Mouse (Mus musculus) right cerebral cortex, postnatal 14 days (tissue): ENCODE measurements around the gene Dgkz.
A peak's percentile ranks its signal among the peaks of the same experiment; 100 is the strongest.

Source experiments
- DNase-seq: peaks from one replicate; pipeline ENCODE4 v3.0.0; 2022

The Dgkz gene

GRCm38 (mm10) chr2:91959544-91960410 lies 15.9 kb downstream of the Dgkz start:
- DNase-seq = peak; percentile 3

DNA sequence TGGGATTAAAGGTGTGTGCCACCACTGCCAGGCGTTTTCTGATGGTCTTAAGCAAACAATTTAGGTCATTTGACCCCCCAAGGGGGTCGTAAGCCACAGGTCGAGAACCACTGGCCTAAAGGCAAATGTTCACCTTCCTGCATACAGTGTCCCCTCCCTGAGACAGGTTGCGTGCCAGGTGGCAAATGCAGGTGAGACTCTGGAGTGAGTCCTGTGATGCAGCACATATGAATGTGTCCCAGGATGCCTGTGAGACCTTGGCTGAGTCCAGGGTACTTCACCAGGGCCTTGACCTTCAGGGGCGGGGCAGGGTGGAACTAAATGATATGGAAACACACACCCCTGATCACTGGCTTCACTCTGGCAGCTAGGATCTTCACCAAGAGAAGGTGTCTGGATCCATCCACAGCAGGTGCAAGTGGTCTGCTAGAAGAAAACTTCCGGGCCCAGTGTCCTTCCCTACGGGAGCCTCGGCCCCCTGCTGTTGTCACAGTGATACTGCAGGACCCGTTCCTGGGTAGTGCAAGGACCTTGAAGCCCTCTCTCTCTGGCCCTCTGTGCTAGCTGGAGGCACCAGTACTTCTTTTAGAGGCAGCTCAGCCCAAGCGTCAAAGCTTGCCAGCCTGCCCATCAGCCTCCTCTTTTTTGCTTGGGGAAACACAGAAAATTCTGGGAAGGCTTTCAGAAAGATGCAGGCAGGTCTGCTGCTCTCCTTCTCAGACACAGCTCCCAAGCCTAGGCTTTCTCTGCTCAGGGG lies 16.8 kb downstream of the Dgkz start:
- peak; percentile 60 for DNase-seq

GRCm38 (mm10) chr2:91958049-91958448 lies 17.6 kb downstream of the Dgkz start:
- no peak for DNase-seq

DNA sequence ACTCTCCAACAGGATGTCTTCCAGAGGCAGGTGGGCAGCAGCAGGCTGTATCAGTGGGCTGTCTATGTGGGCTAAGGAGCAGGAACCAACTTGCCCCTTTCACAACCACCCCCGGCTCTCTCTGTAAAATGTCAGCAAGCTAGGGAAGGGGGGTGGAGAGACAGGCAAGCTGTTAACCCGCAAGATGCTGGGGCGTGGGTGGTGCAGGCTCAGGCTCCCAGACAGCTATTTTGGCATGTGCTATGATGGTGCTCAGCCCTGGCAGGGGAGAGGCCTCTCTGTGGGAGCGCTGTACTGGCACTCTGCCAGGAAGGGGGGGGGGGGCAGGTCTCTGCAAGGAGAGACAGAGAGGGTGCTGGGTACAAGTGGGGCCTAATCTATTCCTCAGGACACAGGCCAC lies 18.6 kb downstream of the Dgkz start:
- peak; percentile 81 for DNase-seq

GRCm38 (mm10) chr2:91955875-91956274 lies 19.8 kb downstream of the Dgkz start:
- peak; percentile 3 for DNase-seq

DNA sequence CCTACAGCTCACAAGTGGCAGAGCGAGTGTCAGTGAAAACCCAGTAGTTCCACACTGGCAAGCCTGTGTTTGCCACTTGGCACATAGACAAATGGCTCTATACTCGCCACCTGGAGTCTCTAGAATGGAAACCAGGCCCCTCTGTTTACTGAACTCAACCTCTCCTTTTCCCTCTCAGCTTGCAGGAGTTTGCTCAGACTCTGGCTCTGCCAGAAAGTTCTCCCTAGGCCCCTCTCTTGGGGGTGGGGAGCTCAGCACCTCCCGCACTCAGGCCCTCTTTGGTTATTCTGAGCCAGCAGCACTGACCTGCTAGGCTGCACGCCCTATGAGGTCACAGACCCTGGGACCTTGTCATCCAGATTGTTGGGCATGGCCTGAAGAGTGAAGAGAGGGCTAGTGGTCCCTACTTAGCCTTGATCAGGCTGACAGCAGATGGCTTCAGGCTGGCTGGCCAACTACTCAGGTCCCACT lies 20.5 kb downstream of the Dgkz start:
- DNase-seq = no peak

DNA sequence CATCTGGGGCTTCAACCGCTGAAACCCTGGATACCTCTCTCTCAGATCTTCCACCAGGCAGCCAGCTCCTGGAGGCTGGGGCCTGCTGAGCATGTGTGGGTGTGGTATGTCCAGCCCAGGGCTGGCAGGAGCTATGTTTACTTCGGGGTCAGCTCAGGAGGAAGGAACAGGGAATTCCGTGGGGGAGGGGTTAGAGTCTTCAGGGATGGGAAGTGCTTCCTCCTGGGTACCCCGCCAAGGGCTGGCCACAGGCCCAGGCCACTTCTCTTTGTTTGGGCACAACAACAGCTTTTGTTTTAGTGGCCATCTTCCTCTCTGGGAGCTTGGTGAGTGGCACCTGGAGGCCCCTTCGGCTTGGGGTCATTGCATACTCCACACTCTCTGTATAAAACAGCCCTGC lies 21.8 kb downstream of the Dgkz start:
- DNase-seq = no peak

GRCm38 (mm10) chr2:91950275-91951085 lies 25.2 kb downstream of the Dgkz start:
- DNase-seq = no peak

DNA sequence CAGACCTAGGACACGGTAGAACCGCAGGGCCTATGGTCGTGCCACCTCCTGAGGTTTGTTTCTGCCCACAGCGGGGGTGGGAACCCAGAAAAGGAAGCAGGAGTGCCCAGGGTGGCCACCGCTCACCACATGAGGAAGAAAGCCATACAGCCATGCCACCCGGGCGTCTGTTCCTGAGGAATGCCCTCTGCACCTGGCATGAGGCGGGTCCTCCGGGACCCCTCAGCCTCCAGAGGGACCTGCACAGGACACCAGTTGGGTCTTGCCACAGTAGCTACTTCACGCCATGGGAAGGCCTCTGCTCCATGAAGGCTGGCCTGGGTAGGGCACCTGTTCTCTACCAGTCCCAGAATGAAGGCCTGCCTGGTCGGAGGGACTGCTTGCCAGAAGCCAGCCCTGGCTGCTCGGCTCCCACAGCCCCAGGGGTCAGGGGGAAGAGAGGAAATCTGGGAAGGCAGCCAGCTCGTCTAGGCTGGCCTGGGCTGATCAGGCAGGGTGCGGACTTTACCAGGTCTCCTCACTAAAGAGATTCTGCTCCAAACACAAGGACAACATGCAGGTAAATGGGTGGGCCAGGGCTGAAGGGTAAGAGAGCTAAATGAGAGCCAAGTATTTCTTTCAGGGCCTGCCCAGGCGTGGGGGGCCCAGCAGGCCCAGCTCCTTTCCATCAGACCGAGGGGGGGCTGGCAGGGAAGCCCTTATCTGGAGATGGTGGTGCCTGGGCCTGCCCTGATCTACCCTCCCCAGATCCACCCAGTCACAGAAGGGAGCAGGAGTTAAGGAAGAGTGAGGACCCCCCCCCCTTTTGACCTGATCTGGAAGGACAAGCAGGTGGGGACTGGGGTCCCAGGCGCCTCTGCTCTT lies 26.0 kb downstream of the Dgkz start:
- no peak for DNase-seq

GRCm38 (mm10) chr2:91948792-91949241 lies 26.8 kb downstream of the Dgkz start:
- no peak for DNase-seq

DNA sequence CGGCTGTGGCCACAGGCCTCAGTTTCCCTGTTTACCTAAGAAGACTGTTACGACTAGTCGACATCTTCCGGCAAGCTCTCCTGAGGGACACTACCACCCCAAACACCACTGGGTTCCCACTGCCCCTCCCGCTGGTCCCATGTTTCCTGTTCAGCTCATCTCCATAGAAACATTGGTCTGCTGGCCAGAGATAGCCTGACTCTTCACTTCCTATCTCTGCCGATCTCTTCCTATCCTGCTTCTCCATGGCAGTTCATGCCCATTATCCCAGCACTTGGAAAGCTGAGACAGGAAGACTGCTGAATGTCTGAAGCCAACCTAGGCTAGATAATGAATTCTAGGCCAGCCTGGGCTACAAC lies 27.5 kb downstream of the Dgkz start:
- DNase-seq = no peak

GRCm38 (mm10) chr2:91947397-91948150 lies 28.1 kb downstream of the Dgkz start:
- no peak for DNase-seq

- no peak for DNase-seq
Observed at GRCm38 (mm10) chr2:91946836-91947235, 28.8 kb downstream of the Dgkz start.

DNA sequence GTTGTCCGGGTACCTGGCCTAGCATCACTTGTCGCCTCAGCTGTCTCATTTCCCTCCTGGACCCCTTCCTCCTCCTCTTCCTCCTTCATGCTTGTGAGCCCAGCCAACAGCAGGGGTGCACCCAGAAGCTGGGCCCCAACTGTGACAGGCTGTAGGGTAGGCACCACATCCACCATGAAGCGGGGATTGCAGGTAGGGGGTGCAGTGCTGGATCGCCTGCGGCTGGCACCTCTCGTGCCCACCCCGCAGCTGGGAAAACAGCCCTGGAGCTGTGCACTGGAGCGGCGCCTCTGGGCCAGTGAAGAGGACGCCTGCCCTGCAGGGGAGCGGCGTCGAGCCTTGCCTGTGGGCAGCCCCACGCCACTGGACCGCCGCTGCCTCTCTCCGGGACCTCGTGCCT lies 30.2 kb downstream of the Dgkz start, which contains the start of gene Gm9821:
Gene Gm9821, plus strand, starts transcription at position 221 of the 400 bp plus-strand sequence.
- no peak for DNase-seq

- peak; percentile 80 for DNase-seq
Observed at GRCm38 (mm10) chr2:91944170-91944950, 31.3 kb downstream of the Dgkz start.

GRCm38 (mm10) chr2:91942356-91942755 lies 33.3 kb downstream of the Dgkz start:
- DNase-seq = no peak

DNA sequence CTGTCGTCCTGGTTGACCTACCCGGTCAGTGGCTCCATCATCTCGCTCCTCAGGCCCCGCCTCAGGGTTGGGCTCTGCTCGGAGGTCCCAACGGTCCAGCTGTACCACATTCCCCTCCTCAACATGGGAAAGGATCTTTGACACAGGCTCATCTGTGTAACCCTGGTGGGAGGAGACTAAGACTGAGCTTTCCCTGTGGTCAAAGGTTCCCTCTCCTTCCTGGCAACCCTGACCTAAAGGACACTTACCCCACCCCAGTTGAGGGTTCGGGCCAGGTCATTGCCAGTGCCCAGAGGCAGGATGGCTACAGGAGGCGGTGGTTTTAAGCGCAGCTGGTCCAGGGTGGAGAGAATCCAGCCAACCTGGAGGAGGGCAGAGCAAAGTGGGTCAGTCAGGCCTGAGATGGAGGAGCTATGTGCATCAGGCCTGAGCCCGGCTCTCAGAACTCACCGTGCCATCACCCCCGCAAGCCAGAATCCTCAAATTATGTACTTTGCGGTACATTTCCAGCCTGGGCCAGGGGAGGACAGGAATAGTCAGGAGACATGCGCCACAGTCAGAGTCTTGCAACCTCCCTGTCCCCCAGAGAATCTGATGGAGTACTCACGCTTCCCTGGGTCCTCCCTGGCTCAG lies 36.2 kb downstream of the Dgkz start:
- no peak for DNase-seq

DNA sequence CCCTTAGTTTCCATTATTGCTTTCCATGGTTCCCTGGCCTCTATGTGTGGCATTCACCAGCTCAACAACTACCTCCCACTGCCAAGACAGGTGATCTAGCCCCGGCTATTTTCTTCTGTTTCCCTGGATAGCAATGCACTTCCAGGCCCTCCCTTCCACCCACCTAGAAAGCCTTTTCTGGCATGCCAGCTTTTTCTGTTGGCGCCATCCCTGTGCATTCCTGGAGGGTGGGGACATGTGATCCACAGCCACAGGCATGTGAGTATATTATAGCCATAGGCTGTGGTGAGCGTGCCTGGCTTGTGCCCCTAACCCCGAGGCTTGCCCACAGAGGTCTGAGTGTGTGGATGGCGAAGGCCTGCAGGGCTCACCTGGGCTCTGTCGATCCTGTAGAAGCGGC lies 39.5 kb downstream of the Dgkz start:
- DNase-seq = no peak

GRCm38 (mm10) chr2:91934826-91935525 lies 40.7 kb downstream of the Dgkz start:
- DNase-seq = no peak
